Mouse (Mus musculus) forebrain, embryonic 11.5 days (tissue): ENCODE results near the gene Acr. TPM values are rescaled to one million over a fixed set of nuclear protein-coding genes. Genes with fewer than 3 reads are reported as not detected.
A peak's percentile ranks its signal among the peaks of the same experiment; 100 is the strongest.

ENCODE experiments used
- ATAC-seq: fragments of 200-750 bp; cut with Nextera tagmentation; replicated peaks from 2 replicates; pipeline ENCODE4 v1.8.0; 2017; ENCODE audit warnings: moderate TSS enrichment; ENCODE audit not compliant: low FRiP score
- DNase-seq: peaks from one replicate; pipeline ENCODE4 v3.0.0-alpha.2; 2017; ENCODE audit warnings: low spot score
- H3K27ac ChIP-seq: fragments of 300-500 bp; sonication (generic); 2 replicates; pipeline ENCODE4 v1.5.1; 2014; ENCODE audit warnings: low read depth, low read length
- H3K27me3 ChIP-seq: fragments of 300-500 bp; sonication (generic); 2 replicates; pipeline ENCODE4 v1.6.1; 2014; ENCODE audit warnings: mild to moderate bottlenecking, low read length, mixed read lengths; ENCODE audit not compliant: control insufficient read depth, insufficient read depth
- H3K36me3 ChIP-seq: fragments of 300-500 bp; sonication (generic); 2 replicates; pipeline ENCODE4 v1.6.1; 2014; ENCODE audit warnings: mild to moderate bottlenecking, low read length, moderate library complexity, mixed read lengths; ENCODE audit not compliant: control insufficient read depth, insufficient read depth
- H3K4me1 ChIP-seq: fragments of 300-500 bp; sonication (generic); replicated peaks from 2 replicates; pipeline ENCODE4 v1.6.1; 2014; ENCODE audit warnings: low read length, mixed read lengths; ENCODE audit not compliant: control insufficient read depth, insufficient read depth
- H3K4me2 ChIP-seq: fragments of 300-500 bp; sonication (generic); 2 replicates; pipeline ENCODE4 v1.6.1; 2014; ENCODE audit warnings: low read depth, mild to moderate bottlenecking, low read length, moderate library complexity, mixed read lengths; ENCODE audit not compliant: severe bottlenecking
- H3K4me3 ChIP-seq: fragments of 300-500 bp; sonication (generic); 2 replicates; pipeline ENCODE4 v1.5.1; 2014; ENCODE audit warnings: low read depth, low read length
- H3K9ac ChIP-seq: fragments of 300-500 bp; sonication (generic); 2 replicates; pipeline ENCODE4 v1.6.1; 2014; ENCODE audit warnings: low read length
- H3K9me3 ChIP-seq: fragments of 300-500 bp; sonication (generic); 2 replicates; pipeline ENCODE4 v1.6.1; 2016; ENCODE audit warnings: low read length, mixed read lengths; ENCODE audit not compliant: control insufficient read depth
- WGBS: fragments of 180-500 bp; shearing (Covaris S2); extraction: QIAGEN DNeasy Blood & Tissue Kit; methylation state at CpG from one replicate; pipeline ENCODE4 v1.1.7; 2014; 5-methylcytosine and 5-hydroxymethylcytosine counted together
- polyA plus RNA-seq: library from polyadenylated mRNA; unstranded; fragments of >200 nt; fragmentation: Nextera tagmentation; extraction: Ambion mirVana; gene quantifications from 2 replicates; pipeline ENCODE4 v1.2.1, GENCODE M21; 2014

Gene Acr
- polyA plus RNA-seq, 1 experiment from 2014 or later, result 0.84 TPM

GRCm38 (mm10) chr15:89556401-89557178 lies 11.5 kb upstream of the Acr start:
- H3K36me3 ChIP-seq, result no peaks in the 10 kb centered on the region
- H3K4me1 ChIP-seq, result peaks cover 2% of the 10 kb centered on the region; the same call in 1 of the 2 replicates
- no peak overlapping the region for H3K27ac ChIP-seq
- H3K4me3 ChIP-seq, result 0 out of 2 replicates have a peak overlapping the region, but pooled peaks have one; percentile 3
- peak overlapping the region; percentile 27 for H3K4me2 ChIP-seq
- DNase-seq (peak; percentile 73), ATAC-seq (peak; percentile 57; the same call in 1 of the 2 replicates)
- H3K9me3 ChIP-seq, result no peaks in the 10 kb centered on the region
- H3K27me3 ChIP-seq, result peaks cover 29% of the 10 kb centered on the region
- 25% methylated on average over 23 of the region's 23 CpGs for WGBS
- no peak overlapping the region for H3K9ac ChIP-seq

DNA sequence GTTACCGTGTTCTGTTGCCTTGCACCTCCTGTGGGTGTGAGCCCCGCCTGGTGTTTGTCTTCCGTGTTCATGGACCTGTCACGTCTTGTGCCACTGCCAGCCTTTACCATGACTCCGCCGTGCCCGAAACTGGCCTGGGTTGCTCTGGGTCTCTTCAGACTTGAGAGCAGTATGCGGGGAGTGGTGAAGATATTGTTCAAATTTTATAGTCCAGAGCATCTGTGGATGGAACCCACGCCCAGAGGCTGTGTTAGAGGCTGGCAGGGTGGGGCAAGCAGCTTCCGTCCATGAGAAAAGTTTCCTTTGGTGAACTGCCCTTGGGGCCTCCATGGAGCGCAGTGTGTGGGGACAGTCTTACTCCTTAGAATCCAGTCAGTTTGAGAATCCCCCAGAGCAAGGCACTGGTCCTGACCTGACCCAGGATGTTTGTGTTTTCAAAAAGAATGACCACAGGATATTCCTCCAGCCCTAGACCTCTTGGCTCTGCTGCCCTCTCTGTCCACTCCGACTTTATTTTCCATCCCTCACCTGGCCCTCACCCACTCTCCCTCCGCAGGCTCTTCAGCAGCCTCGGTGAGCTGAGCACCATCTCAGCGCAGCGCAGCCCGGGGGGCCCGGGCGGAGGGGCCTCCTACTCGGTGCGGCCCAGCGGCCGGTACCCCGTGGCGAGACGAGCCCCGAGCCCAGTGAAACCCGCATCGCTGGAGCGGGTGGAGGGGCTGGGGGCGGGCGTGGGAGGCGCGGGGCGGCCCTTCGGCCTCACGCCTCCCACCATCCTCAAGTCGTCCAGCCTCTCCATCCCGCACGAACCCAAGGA lies 10.7 kb upstream of the Acr start:
- ATAC-seq, result no peak
- WGBS, result 10% methylated on average over 40 of the region's 40 CpGs
- Histone ChIP-seq H3K36me3 (no peaks in the 10 kb centered on the region), H3K27ac (no peak overlapping the region), H3K4me3 (peak overlapping the region; percentile 6; the same call in 1 of the 2 replicates), H3K4me2 (peak overlapping the region; percentile 33), H3K9ac (no peak overlapping the region), H3K4me1 (peaks cover 2% of the 10 kb centered on the region; the same call in 1 of the 2 replicates), H3K9me3 (no peaks in the 10 kb centered on the region), H3K27me3 (peaks cover 29% of the 10 kb centered on the region)
- peak; percentile 48 for DNase-seq

DNA sequence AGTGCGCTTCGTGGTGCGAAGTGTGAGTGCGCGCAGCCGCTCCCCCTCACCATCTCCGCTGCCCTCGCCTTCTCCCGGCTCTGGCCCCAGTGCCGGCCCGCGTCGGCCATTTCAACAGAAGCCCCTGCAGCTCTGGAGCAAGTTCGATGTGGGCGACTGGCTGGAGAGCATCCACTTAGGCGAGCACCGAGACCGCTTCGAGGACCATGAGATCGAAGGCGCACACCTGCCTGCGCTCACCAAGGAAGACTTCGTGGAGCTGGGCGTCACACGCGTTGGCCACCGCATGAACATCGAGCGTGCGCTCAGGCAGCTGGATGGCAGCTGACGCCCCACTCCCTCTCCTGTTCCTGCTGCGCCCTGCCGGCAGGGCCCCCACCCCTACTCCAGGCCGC lies 10.1 kb upstream of the Acr start:
- Histone ChIP-seq H3K27me3 (peaks cover 29% of the 10 kb centered on the region), H3K4me2 (peak overlapping the region; percentile 33), H3K9ac (no peak overlapping the region), H3K36me3 (no peaks in the 10 kb centered on the region), H3K4me3 (peak overlapping the region; percentile 6; the same call in 1 of the 2 replicates), H3K9me3 (no peaks in the 10 kb centered on the region), H3K4me1 (peaks cover 2% of the 10 kb centered on the region; the same call in 1 of the 2 replicates), H3K27ac (no peak overlapping the region)
- ATAC-seq, result no peak
- WGBS, result 2% methylated on average over 32 of the region's 34 CpGs
- DNase-seq, result no peak

DNA sequence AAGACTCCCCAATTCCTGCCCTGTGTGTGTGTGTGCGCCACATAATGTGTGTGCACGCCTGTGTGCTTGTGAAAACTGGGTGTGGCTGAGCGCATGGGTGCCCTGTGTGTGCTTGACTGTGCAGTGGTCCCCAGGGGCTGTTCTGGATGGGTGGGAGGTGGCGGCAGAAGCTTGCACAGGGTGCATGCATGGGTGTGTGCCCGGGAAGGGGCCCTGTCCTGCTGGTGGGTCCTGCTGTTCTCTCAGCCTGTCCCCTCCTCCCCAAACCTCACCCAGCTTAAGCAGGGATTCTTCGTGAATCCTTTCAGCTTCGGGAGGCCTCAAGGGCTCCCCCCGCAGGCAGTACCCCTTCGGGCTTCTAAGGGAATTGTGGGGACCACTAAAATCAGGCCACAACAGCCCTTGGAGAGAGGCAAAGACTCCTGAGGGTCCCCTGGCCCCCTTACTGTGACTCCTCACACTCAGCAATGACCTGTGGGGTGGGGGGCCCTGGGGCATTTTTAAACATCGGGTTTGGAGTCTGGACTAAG lies 8.9 kb upstream of the Acr start:
- Histone ChIP-seq H3K27me3 (peaks cover 29% of the 10 kb centered on the region), H3K36me3 (no peaks in the 10 kb centered on the region)

DNA sequence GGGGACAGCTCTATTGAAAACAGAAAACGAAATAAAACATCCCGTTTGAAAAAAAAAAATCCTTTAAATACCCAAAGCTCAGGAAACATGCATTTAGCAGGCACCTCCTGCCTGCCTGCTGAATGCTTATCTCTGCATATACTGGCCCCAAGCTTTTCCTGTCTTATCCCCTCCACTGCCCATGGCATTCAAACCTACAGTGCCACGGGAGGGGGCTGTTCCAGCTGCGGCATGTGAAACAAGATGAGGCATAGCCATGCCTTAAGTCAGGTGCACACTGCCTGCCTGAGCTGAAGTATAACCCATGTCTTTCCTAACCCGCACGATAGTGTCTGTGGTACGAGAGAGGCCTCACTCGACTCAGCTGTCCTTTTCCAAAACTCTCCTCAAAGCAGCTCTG lies 4.0 kb downstream of the Acr start:
- DNase-seq (no peak), ATAC-seq (no peak)
- no peak overlapping the region for H3K4me2 ChIP-seq
- H3K4me1 ChIP-seq, result no peaks in the 10 kb centered on the region
- H3K36me3 ChIP-seq, result no peaks in the 10 kb centered on the region
- H3K27me3 ChIP-seq, result no peaks in the 10 kb centered on the region
- WGBS, result 75% methylated on average over 8 of the region's 8 CpGs
- no peaks in the 10 kb centered on the region for H3K9me3 ChIP-seq
- H3K27ac ChIP-seq, result no peak overlapping the region
- no peak overlapping the region for H3K4me3 ChIP-seq
- no peak overlapping the region for H3K9ac ChIP-seq

More for the DNA sequence above, 8.9 kb upstream of the Acr start:
- no peak overlapping the region for H3K9ac ChIP-seq
- DNase-seq (peak; percentile 51), ATAC-seq (no peak)
- 34% methylated on average over 10 of the region's 10 CpGs for WGBS
- H3K4me1 ChIP-seq, result peaks cover 2% of the 10 kb centered on the region; the same call in 1 of the 2 replicates
- no peaks in the 10 kb centered on the region for H3K9me3 ChIP-seq
- no peak overlapping the region for H3K4me2 ChIP-seq
- no peak overlapping the region for H3K27ac ChIP-seq
- no peak overlapping the region for H3K4me3 ChIP-seq

DNA sequence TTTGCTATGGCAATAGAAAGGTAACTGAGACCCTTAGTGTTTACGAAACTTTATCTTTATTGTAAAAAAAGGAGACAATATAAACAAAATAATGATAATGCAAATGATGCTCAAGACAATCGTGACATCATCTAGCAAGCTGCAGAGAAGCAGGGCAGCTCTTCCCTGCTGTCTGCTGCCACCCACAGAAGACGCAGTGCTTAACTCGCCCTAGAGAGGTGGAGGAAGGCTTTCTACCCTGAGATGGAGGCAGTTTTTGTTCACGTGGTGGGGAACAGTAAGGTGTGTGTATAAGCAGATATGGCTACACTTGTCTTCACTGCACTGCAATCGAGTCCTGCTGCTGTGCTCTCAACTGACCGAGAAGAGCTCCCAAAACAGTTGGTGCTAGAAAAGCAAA lies 14.4 kb downstream of the Acr start:
- WGBS, result 90% methylated on average over 7 of the region's 7 CpGs
- no peak overlapping the region for H3K4me3 ChIP-seq
- no peaks in the 10 kb centered on the region for H3K9me3 ChIP-seq
- H3K4me2 ChIP-seq, result no peak overlapping the region
- no peak for DNase-seq
- H3K9ac ChIP-seq, result no peak overlapping the region
- no peaks in the 10 kb centered on the region; the same call in 1 of the 2 replicates for H3K36me3 ChIP-seq
- H3K27me3 ChIP-seq, result no peaks in the 10 kb centered on the region
- H3K4me1 ChIP-seq, result no peaks in the 10 kb centered on the region
- no peak for ATAC-seq
- H3K27ac ChIP-seq, result no peak overlapping the region

- WGBS, result 88% methylated on average over 5 of the region's 5 CpGs
- Histone ChIP-seq H3K9ac (no peak overlapping the region), H3K27ac (no peak overlapping the region), H3K4me2 (no peak overlapping the region), H3K27me3 (no peaks in the 10 kb centered on the region), H3K4me3 (no peak overlapping the region), H3K9me3 (no peaks in the 10 kb centered on the region), H3K4me1 (no peaks in the 10 kb centered on the region), H3K36me3 (no peaks in the 10 kb centered on the region; the same call in 1 of the 2 replicates)
- DNase-seq, result no peak
- no peak for ATAC-seq
These were observed 17.0 kb downstream of the Acr start for GRCm38 (mm10) chr15:89585101-89585500.

DNA sequence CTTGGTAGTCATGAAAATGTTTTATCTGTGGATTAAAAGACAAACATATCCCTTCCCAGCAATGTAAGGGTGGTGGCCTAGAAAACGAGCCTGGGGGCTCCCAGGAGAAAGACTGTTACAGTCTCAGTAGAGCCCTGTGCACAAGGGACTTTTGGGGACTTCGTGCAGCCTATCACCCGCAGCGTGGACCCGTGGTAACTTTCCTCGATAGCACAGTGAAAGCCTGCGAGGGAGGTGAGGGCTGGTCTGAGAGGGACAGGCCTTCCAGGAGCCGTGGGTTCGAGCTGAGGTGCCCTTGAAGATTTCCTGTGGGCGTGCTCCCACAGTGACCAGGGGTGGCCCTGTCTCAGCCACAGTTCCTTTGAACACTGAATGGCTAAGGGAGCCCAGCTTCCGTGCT lies 17.5 kb downstream of the Acr start:
- no peak overlapping the region for H3K9ac ChIP-seq
- ATAC-seq (no peak), DNase-seq (no peak)
- no peaks in the 10 kb centered on the region; the same call in 1 of the 2 replicates for H3K36me3 ChIP-seq
- no peak overlapping the region for H3K4me2 ChIP-seq
- H3K9me3 ChIP-seq, result no peaks in the 10 kb centered on the region
- 90% methylated on average over 11 of the region's 11 CpGs for WGBS
- no peak overlapping the region for H3K27ac ChIP-seq
- no peak overlapping the region for H3K4me3 ChIP-seq
- no peaks in the 10 kb centered on the region for H3K27me3 ChIP-seq
- no peaks in the 10 kb centered on the region for H3K4me1 ChIP-seq
